Mouse (Mus musculus): Measurements from ENCODE around the gene Kctd11. TPM values are rescaled to one million over a fixed set of nuclear protein-coding genes. Genes with fewer than 3 reads are reported as not detected.

Kctd11 gene
- total and polyA plus RNA-seq, 2 experiments = 0.65 to 1.6 TPM

DNA sequence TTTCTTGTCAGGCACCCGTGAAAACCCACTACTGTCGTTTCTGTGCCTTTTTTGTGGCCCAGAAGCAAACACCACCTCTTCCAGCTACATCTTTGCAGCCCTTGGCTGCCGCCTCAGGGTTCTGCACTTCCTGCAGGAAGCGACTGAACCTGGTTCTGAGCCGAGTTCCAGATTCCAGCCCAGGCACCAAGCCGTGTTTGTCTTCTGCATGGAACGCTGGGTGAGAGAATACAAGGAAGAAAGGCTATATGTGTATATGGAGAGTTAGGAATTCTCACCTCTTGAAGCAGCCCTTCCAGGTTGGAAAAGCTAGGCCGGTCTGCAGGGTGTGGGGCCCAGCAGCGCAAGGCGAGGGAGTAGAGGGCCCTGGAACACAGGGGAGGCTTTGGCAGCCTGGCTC, 26.5 kb downstream of the Kctd11 start:
- 81% methylated on average over 10 of the region's 10 CpGs for WGBS
- no peak overlapping the region for H3K27ac ChIP-seq (replicated peaks; ENCODE audit: insufficient read depth, low read depth, low read length)

DNA sequence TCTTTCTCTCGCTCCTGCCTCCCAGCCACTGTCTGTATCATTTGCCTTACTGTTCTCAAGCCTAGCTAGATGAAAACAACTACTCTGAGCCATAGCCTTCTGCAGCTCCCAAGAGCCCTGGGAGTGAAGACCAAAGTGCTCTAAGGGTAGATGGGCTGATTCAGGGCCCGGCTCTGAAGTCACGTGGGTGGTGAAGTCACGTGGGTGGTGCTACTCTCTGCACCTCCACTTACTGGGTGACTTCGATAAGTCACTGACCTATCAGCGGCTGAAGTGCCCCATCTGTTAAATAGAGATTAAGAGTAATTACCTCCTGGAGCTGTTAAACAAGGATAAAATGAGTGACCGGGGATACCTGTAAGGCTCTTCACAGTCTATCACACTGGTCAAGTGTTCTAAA, 27.2 kb downstream of the Kctd11 start:
- Histone ChIP-seq H3K27ac (replicated peaks; ENCODE audit: insufficient read depth, low read depth, low read length) (no peak overlapping the region), H3K4me3 (ENCODE audit: insufficient read depth, low read depth, low read length) (no peak overlapping the region), H3K27me3 (ENCODE audit: control insufficient read depth, insufficient read depth, low read length) (no peaks in the 10 kb centered on the region), H3K9ac (ENCODE audit: low read depth, low read length) (no peak overlapping the region), H3K36me3 (ENCODE audit: control insufficient read depth, insufficient read depth, low read length) (no peaks in the 10 kb centered on the region; the same call in 1 of the 2 replicates), H3K4me1 (ENCODE audit: control insufficient read depth, insufficient read depth, low read length) (no peaks in the 10 kb centered on the region), H3K79me2 (ENCODE audit: control insufficient read depth, insufficient read depth, low read length) (no peaks in the 10 kb centered on the region)
- peak; percentile 25 for DNase-seq (ENCODE audit: extremely low read depth, low read depth, low spot score)
- 52% methylated on average over 7 of the region's 7 CpGs for WGBS
- TF ChIP-seq POLR2A (IDR thresholded peaks at IDR 0.05; ENCODE audit: extremely low read depth, insufficient read depth, low read length) = no peak
- TF ChIP-seq CTCF (IDR thresholded peaks at IDR 0.05; ENCODE audit: low read depth, low read length) = no peak

More for the DNA sequence above, 26.5 kb downstream of the Kctd11 start:
- no peak overlapping the region for H3K4me3 ChIP-seq (ENCODE audit: insufficient read depth, low read depth, low read length)
- TF ChIP-seq CTCF (IDR thresholded peaks at IDR 0.05; ENCODE audit: low read depth, low read length) = no peak
- TF ChIP-seq POLR2A (IDR thresholded peaks at IDR 0.05; ENCODE audit: extremely low read depth, insufficient read depth, low read length) = no peak
- H3K4me1 ChIP-seq (ENCODE audit: control insufficient read depth, insufficient read depth, low read length) = no peaks in the 10 kb centered on the region
- no peak overlapping the region for H3K9ac ChIP-seq (ENCODE audit: low read depth, low read length)
- no peaks in the 10 kb centered on the region; the same call in 1 of the 2 replicates for H3K36me3 ChIP-seq (ENCODE audit: control insufficient read depth, insufficient read depth, low read length)
- no peaks in the 10 kb centered on the region for H3K79me2 ChIP-seq (ENCODE audit: control insufficient read depth, insufficient read depth, low read length)
- no peak for DNase-seq (ENCODE audit: extremely low read depth, low read depth, low spot score)
- no peaks in the 10 kb centered on the region for H3K27me3 ChIP-seq (ENCODE audit: control insufficient read depth, insufficient read depth, low read length)

- Histone ChIP-seq H3K36me3 (ENCODE audit: control insufficient read depth, insufficient read depth, low read length) (no peaks in the 10 kb centered on the region; the same call in 1 of the 2 replicates), H3K27ac (replicated peaks; ENCODE audit: insufficient read depth, low read depth, low read length) (no peak overlapping the region)
These were observed 30.5 kb downstream of the Kctd11 start for GRCm38 (mm10) chr11:69850754-69851153.

GRCm38 (mm10) chr11:69849884-69850283, 31.3 kb downstream of the Kctd11 start:
- H3K79me2 ChIP-seq (ENCODE audit: control insufficient read depth, insufficient read depth, low read length) = no peaks in the 10 kb centered on the region
- TF ChIP-seq CTCF (IDR thresholded peaks at IDR 0.05; ENCODE audit: low read depth, low read length) = no peak
- TF ChIP-seq POLR2A (IDR thresholded peaks at IDR 0.05; ENCODE audit: extremely low read depth, insufficient read depth, low read length) = no peak
- no peaks in the 10 kb centered on the region; the same call in 1 of the 2 replicates for H3K36me3 ChIP-seq (ENCODE audit: control insufficient read depth, insufficient read depth, low read length)
- WGBS = 87% methylated on average over 15 of the region's 15 CpGs
- peaks cover 8% of the 10 kb centered on the region for H3K4me1 ChIP-seq (ENCODE audit: control insufficient read depth, insufficient read depth, low read length)
- H3K27me3 ChIP-seq (ENCODE audit: control insufficient read depth, insufficient read depth, low read length) = no peaks in the 10 kb centered on the region
- no peak overlapping the region for H3K27ac ChIP-seq (replicated peaks; ENCODE audit: insufficient read depth, low read depth, low read length)
- no peak for DNase-seq (ENCODE audit: extremely low read depth, low read depth, low spot score)
- H3K4me3 ChIP-seq (ENCODE audit: insufficient read depth, low read depth, low read length) = no peak overlapping the region
- H3K9ac ChIP-seq (ENCODE audit: low read depth, low read length) = no peak overlapping the region

More at GRCm38 (mm10) chr11:69850754-69851153, 30.5 kb downstream of the Kctd11 start:
- H3K79me2 ChIP-seq (ENCODE audit: control insufficient read depth, insufficient read depth, low read length) = no peaks in the 10 kb centered on the region
- no peak for DNase-seq (ENCODE audit: extremely low read depth, low read depth, low spot score)
- no peaks in the 10 kb centered on the region for H3K27me3 ChIP-seq (ENCODE audit: control insufficient read depth, insufficient read depth, low read length)
- TF ChIP-seq CTCF (IDR thresholded peaks at IDR 0.05; ENCODE audit: low read depth, low read length) = no peak
- no peak for TF ChIP-seq POLR2A (IDR thresholded peaks at IDR 0.05; ENCODE audit: extremely low read depth, insufficient read depth, low read length)
- H3K9ac ChIP-seq (ENCODE audit: low read depth, low read length) = no peak overlapping the region
- H3K4me1 ChIP-seq (ENCODE audit: control insufficient read depth, insufficient read depth, low read length) = 0 out of 2 replicates have a peak, but pooled peaks cover 3% of the 10 kb centered on the region
- no peak overlapping the region for H3K4me3 ChIP-seq (ENCODE audit: insufficient read depth, low read depth, low read length)
- 77% methylated on average over 8 of the region's 8 CpGs for WGBS

DNA sequence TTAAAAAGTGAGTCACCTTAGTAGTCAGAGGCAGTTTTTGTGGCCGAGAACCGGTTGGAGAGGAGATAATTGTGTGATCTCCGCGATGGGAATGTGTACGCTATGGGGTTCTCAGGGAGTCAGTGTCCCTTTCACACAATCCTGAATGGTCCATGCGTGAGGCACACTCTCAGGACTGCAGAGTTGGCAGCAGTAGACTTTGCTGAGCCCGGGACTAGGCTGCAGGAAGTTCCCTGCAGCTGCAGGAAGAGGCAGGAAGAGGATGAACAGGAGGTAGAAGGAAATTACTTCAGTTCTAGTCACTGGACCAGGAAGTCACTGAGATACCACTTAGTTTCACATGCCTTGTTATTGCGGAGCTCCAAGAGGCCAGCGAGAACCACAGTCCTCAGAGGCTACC, 32.1 kb downstream of the Kctd11 start:
- no peak overlapping the region for H3K4me3 ChIP-seq (ENCODE audit: insufficient read depth, low read depth, low read length)
- H3K9ac ChIP-seq (ENCODE audit: low read depth, low read length) = no peak overlapping the region
- no peak for DNase-seq (ENCODE audit: extremely low read depth, low read depth, low spot score)
- 78% methylated on average over 9 of the region's 9 CpGs for WGBS
- H3K79me2 ChIP-seq (ENCODE audit: control insufficient read depth, insufficient read depth, low read length) = no peaks in the 10 kb centered on the region
- H3K36me3 ChIP-seq (ENCODE audit: control insufficient read depth, insufficient read depth, low read length) = no peaks in the 10 kb centered on the region; the same call in 1 of the 2 replicates
- no peaks in the 10 kb centered on the region for H3K27me3 ChIP-seq (ENCODE audit: control insufficient read depth, insufficient read depth, low read length)
- H3K27ac ChIP-seq (replicated peaks; ENCODE audit: insufficient read depth, low read depth, low read length) = 0 out of 2 replicates have a peak overlapping the region, but pooled peaks have one; percentile 17
- H3K4me1 ChIP-seq (ENCODE audit: control insufficient read depth, insufficient read depth, low read length) = peaks cover 8% of the 10 kb centered on the region
- TF ChIP-seq POLR2A (IDR thresholded peaks at IDR 0.05; ENCODE audit: extremely low read depth, insufficient read depth, low read length) = no peak
- no peak for TF ChIP-seq CTCF (IDR thresholded peaks at IDR 0.05; ENCODE audit: low read depth, low read length)

DNA sequence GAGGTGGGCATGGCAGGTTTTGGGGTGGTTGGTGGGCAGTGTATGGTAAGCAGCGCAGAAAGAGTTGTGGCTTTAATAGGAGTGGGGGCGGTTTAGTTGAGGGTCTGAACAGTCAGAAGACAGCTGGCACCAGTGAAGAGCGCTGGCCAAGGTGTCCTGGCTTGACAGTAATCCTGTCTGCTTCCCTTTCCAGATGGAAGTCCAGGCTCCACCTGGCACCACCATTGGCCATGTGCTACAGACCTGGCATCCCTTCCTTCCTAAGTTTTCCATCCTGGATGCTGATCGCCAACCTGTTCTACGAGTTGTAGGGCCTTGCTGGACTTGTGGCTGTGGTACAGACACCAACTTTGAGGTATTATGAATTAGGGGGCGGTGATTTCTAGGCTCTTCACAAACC, 33.2 kb downstream of the Kctd11 start:
- Histone ChIP-seq H3K9ac (ENCODE audit: low read depth, low read length) (no peak overlapping the region), H3K27me3 (ENCODE audit: control insufficient read depth, insufficient read depth, low read length) (no peaks in the 10 kb centered on the region), H3K27ac (replicated peaks; ENCODE audit: insufficient read depth, low read depth, low read length) (no peak overlapping the region), H3K36me3 (ENCODE audit: control insufficient read depth, insufficient read depth, low read length) (no peaks in the 10 kb centered on the region; the same call in 1 of the 2 replicates), H3K4me3 (ENCODE audit: insufficient read depth, low read depth, low read length) (no peak overlapping the region), H3K79me2 (ENCODE audit: control insufficient read depth, insufficient read depth, low read length) (no peaks in the 10 kb centered on the region), H3K4me1 (ENCODE audit: control insufficient read depth, insufficient read depth, low read length) (peaks cover 8% of the 10 kb centered on the region)
- DNase-seq (ENCODE audit: extremely low read depth, low read depth, low spot score) = no peak
- TF ChIP-seq CTCF (IDR thresholded peaks at IDR 0.05; ENCODE audit: low read depth, low read length) (no peak), POLR2A (IDR thresholded peaks at IDR 0.05; ENCODE audit: extremely low read depth, insufficient read depth, low read length) (no peak)
- over 99% methylated on average over 6 of the region's 6 CpGs for WGBS

All from liver, adult 2 months (tissue).